Mouse (Mus musculus): ENCODE measurements at regions not wholly inside any gene's neighbourhood (a gene's known extent, or its start where the extent isn't known, plus 50 kb on each side); places are given as distances from the start of the nearest gene placed in this dataset.

DNA sequence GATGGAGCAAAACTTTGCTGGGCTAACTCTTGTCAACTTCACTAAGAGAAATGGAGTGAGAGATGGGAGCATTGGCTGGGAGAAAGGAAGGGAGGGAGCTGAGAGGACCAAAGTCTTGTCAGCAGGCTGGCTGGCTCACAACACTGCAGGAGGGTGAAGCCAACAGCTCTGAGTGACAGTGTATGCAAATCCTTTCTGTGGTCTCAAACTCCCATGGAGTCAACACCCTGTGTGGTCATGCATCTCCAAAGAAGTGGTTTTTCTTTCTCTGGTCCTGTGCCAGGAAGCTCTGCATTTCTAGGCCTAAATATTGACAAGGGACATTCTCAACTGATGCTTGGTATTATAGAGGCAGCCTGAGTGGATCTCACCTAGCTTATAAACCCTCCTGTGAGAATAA lies 194.9 kb upstream of the Krr1 start:
- DNase-seq (ENCODE audit: extremely low read depth, insufficient read length, low spot score): no peak

DNA sequence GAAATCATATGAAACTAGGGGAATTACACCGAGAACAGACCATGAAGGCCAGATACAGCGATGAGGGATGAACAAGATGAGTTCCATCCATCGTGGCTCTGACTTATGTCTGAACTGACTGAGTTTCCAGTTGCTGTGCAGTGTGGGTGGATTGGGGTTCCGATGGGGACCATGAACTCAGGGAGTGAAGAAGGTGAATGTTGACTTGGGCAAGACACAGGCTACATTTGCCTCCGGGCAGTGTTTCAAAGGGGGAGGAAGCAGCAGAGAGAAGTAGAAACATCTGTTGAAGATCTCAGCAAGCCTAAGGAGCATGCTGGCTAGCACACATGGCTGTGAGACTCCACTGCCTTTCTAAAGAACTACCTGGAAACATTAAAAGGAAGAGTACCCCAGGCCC lies 194.4 kb upstream of the Krr1 start:
- no peak for DNase-seq (ENCODE audit: extremely low read depth, insufficient read length, low spot score)

DNA sequence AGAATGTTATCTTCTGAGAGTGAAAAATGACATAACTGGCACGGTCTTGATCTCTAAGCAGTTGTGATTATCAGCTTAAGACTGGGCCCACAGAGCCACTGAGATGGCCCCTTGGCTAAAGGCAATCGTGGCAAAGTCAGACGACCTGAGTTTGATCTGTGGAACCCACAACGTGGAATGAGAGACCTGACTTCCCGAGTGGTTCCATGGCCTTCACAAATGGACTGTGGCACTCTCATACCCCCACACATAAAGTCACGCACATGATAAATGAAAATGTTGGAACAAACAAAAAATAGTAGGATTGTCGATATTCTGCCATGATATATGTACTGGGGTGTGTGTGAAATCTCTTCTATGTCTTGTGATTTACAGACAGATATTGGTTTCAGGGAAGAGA lies 192.5 kb upstream of the Krr1 start:
- no peak for DNase-seq (ENCODE audit: extremely low read depth, insufficient read length, low spot score)

DNA sequence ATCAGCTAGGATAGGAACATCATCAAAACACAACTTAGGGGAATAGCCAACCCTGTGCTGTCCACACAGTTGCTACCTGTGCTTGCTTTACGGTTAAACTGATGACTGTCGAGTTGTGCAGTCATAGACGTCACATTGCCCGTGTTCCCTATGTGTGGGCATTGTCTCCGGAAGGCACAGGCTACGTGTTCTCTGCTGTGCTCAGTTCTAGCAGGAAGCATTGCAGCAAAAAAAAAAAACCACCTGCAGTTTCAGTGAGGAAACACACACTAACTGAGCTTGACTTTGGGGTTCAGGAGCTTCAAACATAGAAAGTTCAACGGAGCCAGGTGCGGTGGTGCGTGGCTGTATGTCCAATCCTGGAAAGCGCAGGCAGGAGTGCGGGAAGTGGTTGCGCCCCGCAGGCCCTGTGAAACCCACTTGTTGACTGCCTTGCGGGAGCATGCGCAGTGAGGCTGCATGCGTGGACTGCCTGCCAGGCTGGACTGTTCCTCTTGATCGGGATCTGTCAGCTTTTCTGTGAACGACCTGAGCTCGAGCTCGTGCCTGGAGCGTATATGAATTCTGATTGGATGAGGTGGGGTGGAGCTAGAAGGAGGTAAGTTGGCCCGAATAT lies 190.2 kb upstream of the Krr1 start:
- DNase-seq (ENCODE audit: extremely low read depth, insufficient read length, low spot score): no peak

DNA sequence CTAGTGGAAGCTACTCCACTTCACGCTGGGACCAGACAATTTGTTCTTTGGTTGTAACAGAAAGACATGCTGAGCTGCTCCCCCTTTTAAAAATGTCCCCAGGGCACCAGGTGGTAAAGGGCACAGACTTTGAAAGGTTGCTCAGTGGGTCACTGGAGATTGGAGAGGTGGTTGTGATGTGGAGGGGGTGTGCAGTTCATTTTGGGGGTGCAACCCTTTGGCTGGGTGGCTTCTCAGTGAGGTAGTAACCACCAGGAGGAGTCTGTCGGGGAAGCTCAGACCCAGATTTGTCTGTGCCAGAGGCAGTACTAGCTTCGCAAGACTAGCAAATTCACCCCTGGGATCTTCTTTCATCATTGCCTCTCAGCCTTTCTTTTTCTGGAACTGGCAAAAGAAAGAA lies 189.0 kb upstream of the Krr1 start:
- no peak for DNase-seq (ENCODE audit: extremely low read depth, insufficient read length, low spot score)

DNA sequence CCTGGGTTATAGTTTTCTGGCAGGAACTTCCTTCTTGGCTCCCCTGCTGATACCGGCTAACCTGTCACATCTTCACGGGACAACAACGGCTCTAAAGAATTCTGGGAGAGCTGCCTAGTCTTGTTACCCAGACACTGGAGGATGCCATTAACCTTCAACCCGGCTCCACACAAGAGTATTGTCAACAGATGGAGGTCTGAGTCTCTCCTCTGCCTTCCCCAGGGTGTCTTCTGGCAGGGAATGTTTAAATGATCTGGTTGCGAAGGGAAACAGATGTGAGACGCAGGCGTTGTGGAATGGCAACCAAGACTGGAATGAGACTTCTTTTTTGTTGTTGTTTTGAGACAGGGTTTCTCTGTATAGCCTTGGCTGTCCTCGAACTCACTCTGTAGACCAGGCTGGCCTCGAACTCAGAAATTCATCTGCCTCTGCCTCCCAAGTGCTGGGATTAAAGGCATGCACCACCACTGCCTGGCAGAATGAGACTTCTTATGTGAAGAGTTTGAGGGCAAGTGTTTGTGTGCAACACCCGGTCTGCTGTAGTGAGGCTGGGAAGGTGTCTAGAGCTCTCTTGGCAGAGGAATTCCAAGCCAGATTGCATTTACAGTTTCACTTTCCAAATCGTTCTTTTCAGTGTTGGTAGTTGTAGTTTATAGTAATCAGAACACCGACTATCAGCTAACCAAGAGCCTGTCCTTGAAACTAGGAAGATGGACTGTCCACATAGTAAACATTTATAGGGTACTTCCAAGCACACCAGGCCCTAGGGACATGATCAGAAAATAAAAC lies 188.2 kb upstream of the Krr1 start:
- no peak for DNase-seq (ENCODE audit: extremely low read depth, insufficient read length, low spot score)

DNA sequence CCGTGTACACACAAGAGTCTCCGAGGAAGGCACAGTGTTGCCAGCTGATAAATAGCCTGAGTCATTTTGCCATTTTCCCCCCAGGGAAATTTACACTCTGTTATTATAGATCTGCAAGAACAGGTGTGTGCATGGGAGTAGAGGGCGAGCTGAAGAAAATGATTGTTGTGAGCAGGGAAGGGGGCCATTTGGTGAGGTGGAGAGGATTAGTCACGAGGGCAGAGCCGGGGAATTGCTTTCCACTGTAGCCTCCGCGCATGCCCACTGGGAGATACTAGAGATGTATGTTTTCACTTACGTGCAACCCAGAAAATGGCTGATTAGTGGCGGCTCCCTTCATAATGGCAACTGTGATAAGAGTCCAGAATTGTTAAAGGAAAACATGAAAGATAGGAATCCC lies 185.3 kb upstream of the Krr1 start:
- no peak for DNase-seq (ENCODE audit: extremely low read depth, insufficient read length, low spot score)

DNA sequence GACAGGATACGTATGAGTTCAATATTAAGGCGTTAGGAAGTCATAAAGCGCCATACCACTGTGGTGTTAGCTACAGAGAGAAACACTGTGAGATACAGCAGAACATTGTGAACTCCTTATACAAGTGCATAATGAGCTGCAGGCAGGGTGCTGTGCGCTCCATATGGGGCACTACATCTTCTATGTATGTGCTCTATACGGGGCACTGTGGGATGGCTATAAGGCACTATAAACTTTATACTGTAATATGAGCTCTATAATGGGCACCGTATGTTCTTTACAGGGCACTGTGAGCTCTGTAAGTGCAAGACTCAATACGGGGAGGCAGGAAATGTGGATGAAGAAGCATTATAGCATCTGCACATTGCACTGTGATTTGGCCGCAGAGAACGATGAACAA lies 183.2 kb upstream of the Krr1 start:
- DNase-seq (ENCODE audit: extremely low read depth, insufficient read length, low spot score): no peak

DNA sequence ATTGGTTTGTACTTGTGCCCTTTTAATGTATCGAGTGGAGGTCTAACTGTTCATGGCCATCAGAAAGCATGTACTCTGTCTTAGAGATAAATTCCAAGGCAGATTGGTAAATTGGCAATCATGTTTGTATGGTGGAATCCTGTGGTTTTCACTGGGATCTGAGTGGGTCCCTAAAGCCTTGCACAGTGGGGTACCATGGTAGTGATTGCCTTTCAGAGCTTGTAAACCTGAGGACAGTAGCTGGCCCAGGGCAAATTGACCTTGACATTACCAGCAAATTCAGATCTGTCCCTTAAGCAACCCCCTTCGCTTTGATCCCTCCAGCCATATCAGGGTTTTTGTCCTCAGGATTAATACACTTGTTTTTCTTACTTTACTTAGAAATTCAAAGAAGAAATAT lies 181.6 kb upstream of the Krr1 start:
- DNase-seq (ENCODE audit: extremely low read depth, insufficient read length, low spot score): no peak

DNA sequence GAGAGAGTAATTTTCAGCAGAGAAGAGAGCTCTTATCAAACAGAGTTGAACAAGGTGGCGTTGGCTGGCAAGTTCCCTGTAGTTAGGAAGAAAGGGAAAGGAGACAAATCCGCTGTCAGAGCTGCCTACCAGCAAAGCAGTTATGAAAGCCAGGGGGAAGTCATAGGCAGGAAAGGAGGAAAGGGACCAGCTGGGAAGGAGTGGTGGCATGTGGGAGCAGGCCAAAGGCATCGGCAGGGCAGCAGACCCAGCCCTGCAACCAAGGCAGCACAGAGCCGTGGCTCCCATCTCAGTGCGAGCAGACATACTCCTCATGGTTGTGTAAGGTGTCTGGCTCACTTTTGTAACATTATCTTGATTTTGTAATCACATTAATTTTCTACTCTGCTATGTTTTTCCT lies 177.4 kb upstream of the Krr1 start:
- DNase-seq (ENCODE audit: extremely low read depth, insufficient read length, low spot score): no peak

DNA sequence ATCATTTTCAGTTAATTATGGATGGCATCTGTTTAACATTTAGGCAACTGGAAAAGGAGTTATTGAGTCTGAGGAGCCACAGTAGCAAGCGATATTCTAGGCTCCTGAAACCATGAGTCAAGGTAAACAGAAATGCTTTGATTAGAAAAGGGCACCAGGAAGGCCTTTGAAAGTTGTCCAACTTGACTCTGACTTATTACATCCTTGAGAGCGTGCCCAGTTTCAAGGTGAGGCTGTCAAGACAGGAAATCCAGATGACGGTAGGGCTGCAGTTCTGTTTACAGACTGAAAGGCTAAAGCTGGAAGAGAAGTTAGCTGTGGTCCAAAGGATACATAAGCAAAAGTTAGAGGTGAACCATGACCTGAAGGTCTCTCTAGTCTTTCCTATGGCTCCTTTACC lies 176.7 kb upstream of the Krr1 start:
- no peak for DNase-seq (ENCODE audit: extremely low read depth, insufficient read length, low spot score)

DNA sequence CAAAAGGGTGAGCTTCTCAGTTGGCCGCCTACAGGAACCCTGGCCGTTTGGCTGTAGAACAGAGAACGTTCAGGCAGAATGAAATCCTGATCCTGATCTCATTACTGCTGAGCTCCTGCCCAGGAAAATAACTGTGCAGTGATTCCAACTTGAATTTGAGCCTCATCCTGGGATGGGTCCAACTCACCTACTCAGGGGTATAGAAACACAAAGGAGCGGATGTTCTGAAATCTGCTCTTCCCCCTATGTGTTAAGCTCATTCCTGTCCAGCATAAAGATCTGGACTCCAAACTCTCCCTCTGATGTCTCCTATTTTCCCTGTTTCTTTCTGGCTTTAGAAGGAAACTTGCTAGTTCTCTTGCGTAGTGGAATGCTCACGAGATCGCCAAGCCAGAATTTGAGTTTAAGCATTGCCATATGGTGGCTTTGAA lies 173.6 kb upstream of the Krr1 start:
- no peak for DNase-seq (ENCODE audit: extremely low read depth, insufficient read length, low spot score)

DNA sequence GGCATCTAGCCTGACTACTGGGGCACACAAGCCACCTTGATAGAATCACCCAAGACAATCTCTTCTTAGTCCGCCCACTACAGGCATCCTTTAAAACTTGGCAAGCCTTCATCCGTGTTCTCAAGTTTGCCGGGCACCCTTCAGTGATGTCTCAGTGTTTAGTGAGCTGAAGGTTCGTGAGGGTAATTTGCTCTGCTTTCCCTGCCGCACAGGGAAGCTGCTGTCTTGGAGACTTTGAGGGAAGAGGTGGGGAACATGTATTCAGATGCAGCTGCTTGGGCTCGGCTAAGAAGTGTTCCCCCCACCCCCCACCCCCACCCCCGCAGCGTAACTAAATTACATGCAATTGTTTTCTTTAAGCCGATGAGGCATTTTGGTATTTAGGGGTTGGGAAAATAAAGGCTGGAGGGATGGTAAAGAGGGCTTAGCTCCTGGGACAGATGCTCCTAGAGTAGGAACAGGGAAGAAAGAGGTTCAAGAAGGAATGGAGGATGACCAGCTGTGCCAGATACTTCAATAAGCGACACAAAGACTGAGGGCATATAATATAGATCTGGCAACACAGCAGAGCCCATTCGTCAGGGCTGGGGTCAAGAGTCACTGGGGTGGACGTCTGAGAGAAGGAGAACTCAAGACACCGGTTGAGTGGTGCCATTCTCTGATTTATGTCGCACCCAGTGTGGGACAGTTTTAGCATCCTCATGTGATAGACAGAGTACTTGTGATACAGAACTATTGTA lies 172.4 kb upstream of the Krr1 start:
- DNase-seq (ENCODE audit: extremely low read depth, insufficient read length, low spot score): no peak

DNA sequence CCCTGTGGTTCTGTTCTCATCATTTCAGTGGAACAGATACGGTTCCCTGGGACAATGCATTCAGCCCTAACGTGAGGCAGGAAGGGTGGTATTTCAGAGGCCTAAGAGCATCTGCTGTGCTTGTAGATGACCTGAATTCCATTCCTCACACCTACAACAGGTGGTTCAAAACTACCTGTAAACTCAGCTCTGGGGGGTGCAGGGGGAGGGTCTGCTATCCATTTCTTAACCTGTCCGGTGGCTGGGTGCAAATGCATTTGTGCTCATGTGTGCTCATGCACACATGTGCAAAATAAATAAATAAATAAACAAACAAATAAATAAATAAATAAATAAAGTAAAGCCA lies 171.9 kb upstream of the Krr1 start:
- no peak for DNase-seq (ENCODE audit: extremely low read depth, insufficient read length, low spot score)

DNA sequence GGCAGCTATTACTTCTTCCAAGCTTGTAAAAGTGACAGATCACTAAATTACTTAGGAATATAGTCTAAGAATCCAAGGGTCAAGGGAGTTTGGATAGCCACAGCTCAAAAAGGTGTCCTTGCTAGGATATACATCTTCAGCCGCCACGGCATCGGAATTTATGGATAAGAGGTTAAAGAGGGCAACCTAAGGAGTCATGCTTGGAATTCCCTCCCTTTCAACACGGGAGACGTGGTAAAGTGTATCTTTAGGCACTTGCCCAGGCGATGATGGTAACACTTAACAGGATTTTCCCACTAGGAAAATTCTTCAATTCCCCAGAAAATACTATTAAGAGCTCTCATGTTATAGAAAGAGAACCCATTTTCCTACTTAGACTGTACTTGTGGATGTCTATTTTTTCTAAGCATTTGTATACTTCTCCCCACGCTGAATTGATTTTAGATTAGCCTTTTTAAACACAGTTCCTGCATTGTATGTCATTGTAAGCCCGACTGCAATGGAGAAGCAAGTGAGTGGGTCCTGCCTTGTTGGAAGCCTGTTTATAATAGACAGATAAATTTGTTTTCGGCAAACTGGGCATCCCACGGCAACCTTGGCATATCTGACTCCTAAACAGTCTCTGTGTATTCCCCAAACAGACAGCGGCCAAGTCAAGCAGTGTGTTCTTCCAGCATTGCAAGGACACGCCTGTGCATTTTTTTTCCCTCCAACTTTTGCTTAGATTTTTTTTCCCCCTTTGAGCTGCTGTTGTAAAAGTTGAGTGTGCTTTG lies 171.3 kb upstream of the Krr1 start:
- DNase-seq (ENCODE audit: extremely low read depth, insufficient read length, low spot score): no peak

DNA sequence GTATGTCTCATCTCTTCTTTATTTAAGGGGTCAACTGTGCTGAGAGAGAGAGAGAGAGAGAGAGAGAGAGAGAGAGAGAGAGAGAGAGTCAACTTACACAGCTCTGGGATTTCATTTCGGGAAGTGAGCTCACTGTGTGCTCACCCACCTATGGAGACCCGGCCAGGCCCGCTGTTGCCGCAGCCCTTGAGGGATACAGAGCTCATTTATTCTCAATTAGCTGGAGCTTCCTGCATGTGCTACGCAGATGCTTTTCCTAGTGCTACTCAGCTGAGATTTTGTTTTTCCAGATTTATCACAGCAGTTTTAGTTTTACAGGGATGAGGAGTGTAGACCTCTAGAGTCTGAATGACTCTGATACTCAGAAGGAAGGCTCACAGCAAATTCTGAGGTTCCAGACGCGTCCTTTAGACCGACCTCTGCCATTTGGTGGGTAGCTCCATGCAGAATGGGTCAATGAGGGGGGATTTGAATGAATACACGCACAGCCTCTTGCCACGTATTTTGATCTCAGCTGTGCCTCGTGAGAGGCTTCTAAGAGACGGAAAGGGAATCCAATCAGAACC lies 170.6 kb upstream of the Krr1 start:
- no peak for DNase-seq (ENCODE audit: extremely low read depth, insufficient read length, low spot score)

DNA sequence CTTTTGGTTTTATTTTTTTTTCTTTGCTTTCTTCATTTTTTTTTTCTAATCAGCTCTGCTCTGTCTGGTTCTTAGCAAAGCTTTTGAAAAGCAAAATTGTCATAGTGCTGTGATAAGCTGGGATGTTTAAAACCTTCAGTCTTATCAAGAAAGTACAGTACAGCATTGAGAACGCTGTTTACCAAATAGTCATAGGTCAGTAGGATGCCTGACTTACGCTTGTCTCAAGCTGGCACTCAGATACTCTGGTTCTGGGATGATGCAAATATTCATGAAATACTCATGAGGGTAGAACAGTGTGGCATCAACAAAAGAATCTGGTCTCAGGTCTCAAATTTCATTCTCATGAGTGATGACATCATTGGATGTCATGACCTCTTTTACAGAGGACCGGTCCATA lies 166.1 kb upstream of the Krr1 start:
- no peak for DNase-seq (ENCODE audit: extremely low read depth, insufficient read length, low spot score)

DNA sequence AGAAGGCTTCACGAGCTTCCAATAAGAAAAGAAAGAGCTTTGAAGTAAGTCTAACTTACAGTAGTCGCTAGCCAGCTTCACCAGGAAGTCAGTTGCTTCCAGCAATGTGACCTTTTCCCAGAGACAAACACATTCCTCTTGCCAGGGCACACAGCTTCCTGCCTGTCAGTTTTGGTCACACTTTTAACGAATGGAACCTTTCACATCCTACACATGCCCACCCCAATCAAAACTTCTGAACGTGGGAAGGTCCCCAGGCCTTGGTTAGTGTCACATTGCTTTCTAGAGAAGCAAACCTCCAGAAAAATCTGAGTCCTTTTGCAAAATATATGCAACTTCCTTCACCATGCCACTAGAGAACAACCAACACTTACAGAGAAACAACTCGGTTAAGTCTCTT lies 165.5 kb upstream of the Krr1 start:
- DNase-seq (ENCODE audit: extremely low read depth, insufficient read length, low spot score): no peak

DNA sequence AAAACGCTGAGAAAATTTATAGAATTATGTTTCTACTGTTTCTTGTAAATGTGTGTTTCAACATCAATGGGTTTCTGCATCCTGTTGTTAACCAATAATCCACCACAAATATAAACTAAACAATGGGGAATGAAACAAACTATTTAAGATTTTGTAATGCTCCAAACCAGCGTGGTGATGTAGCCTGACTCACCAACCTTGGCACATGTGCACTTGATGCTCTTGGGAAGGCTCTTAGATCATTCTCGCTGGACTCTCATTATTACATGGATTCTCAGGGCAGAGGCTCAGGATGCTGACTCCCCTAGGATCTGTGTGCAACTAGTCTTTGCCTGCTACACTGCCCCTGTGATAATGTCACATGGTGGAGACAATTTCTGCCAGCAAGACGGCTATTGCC lies 158.7 kb upstream of the Krr1 start:
- DNase-seq (ENCODE audit: extremely low read depth, insufficient read length, low spot score): peak; percentile 67

DNA sequence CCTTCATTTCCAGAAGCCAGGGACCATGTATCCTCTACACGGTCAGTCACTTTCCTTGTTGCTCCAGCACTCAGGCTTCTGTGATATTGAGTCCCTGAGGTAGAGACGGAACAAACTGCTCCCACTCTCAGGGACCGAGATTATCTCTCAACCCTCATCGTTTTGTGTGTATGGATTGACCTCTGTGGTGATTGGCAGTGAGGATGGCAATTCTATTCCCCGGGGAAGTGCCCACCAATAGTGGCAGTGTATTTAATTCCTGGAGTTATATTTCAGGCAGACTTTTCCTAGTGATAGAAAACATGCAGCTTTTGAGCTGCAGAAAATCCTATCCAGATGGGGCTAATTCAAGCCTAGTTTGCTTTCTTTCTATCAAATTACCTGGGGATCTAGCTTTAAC lies 157.8 kb upstream of the Krr1 start:
- no peak for DNase-seq (ENCODE audit: extremely low read depth, insufficient read length, low spot score)

DNA sequence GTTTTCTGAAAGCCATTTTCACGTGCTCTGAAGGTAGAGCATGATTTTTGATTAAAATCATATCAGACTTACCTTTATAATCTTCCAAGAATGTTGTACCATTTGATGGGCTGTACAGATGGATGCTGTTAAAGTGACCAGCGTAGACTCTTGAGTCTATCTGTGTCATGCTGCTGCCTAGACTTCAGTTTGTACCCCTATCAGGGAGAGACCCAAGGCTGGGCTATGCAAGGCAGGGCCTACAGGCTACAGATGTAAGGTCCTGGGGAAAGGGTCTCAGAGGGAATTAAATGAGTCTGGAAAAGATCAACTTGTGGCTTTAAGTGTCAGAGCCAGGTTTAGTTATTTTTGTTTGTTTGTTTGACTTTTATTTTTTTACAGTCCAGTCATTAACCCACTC lies 157.3 kb upstream of the Krr1 start:
- DNase-seq (ENCODE audit: extremely low read depth, insufficient read length, low spot score): no peak

All from 3134 (cell line).